Comparison of ENCODE assay signal across 13 mouse cellular contexts in genomic region chr2:31267447-31267846, GRCm38 (mm10). TPM values are rescaled to one million over a fixed set of nuclear protein-coding genes. Genes with fewer than 3 reads are reported as not detected.
DNase-seq lines count a peak whose midpoint lies in the region; ATAC-seq and TF ChIP-seq lines count a peak whose summit lies in the region.
"Had no signal": no experiment of that assay in that cellular context is flagged by ENCODE, and none has a peak within 500 bp of the region (broad histone marks: within the 10 kb centered on the region; RNA-seq: fewer than 3 reads in every experiment).

No protein-coding gene starts in this region.

- no peaks in the 10 kb centered on the region for H3K27me3 ChIP-seq in hindbrain, embryonic 15.5 days

- 25% methylated on average over 6 of the region's 6 CpGs for WGBS in hindbrain, embryonic 15.5 days

- H3K4me1 ChIP-seq in hindbrain, embryonic 15.5 days (replicated peaks): peaks cover 69% of the 10 kb centered on the region

- H3K9ac ChIP-seq in hindbrain, embryonic 15.5 days: no peak overlapping the region

- H3K4me2 ChIP-seq in hindbrain, embryonic 15.5 days: no peak overlapping the region

- H3K27ac ChIP-seq in layer of hippocampus, adult 2 months: peak overlapping the region; percentile 36; the same call in 1 of the 2 replicates
- peak overlapping the region; percentile 18; the same call in 1 of the 2 replicates for H3K27ac ChIP-seq in hindbrain, embryonic 15.5 days (replicated peaks)

- H3K36me3 ChIP-seq in hindbrain, embryonic 15.5 days: 0 out of 2 replicates have a peak, but pooled peaks cover 3% of the 10 kb centered on the region

- H3K4me3 ChIP-seq in layer of hippocampus, adult 2 months: no peak overlapping the region
- H3K4me3 ChIP-seq in hindbrain, embryonic 15.5 days: no peak overlapping the region

- no peak for TF ChIP-seq CTCF in layer of hippocampus, adult 2 months (conservative IDR thresholded peaks at IDR 0.05)

- ATAC-seq in hindbrain, embryonic 15.5 days (ENCODE audit: low FRiP score, low read depth): peak; percentile 13; the same call in 1 of the 2 replicates
- ATAC-seq: inflammation-experienced regulatory T-cells, adult 6 months had no signal

- DNase-seq in cerebellum, postnatal 10 days: peak; percentile 51 to 55
- DNase-seq in cerebellum, postnatal 4 days (ENCODE audit: low spot score in 2 of 2): no peak
- no peak for DNase-seq in layer of hippocampus, adult 2 months (ENCODE audit: low spot score in 2 of 2)
- DNase-seq in layer of hippocampus, adult 11-12 months (ENCODE audit: low spot score): no peak
- DNase-seq in retina, embryonic 14.5 days (ENCODE audit: low spot score): peak; percentile 79
- DNase-seq in gastrocnemius, postnatal 4 days (ENCODE audit: low spot score in 2 of 2): no peak
- no peak for DNase-seq in adrenal gland, postnatal 4 days (ENCODE audit: low spot score in 2 of 2)
- DNase-seq: liver; lung, postnatal 36 days; spleen, adult 18-20 months; thymus, adult 2 months had no signal

- H3K9me3 ChIP-seq in hindbrain, embryonic 15.5 days: no peaks in the 10 kb centered on the region

RNA-seq across cellular contexts. Expression of gene Ncs1, which starts 21.8 kb away (rescaled TPM):
- total RNA-seq in layer of hippocampus, adult 2 months (2021): 100 to 1,000 TPM; 285 to 294 TPM
- polyA plus RNA-seq in hindbrain, embryonic 15.5 days (2015; fragmentation: Nextera tagmentation; extraction: Ambion mirVana): 168 and 183 TPM in 2 replicates
- total RNA-seq in gastrocnemius, postnatal 4 days (2021): 10 to 100 TPM; 28.9 to 34.5 TPM
- total RNA-seq in adrenal gland, postnatal 4 days (2021): 10 to 100 TPM in 1 of 2 experiments, 1 to 10 TPM in 1; 8.0 to 15.4 TPM

RNA-seq across cellular contexts. Expression of gene Hmcn2, which starts 46.8 kb away (rescaled TPM):
- under 1 TPM; 0.32 to 0.51 TPM for total RNA-seq in layer of hippocampus, adult 2 months (2021)
- 0.24 and 0.27 TPM in 2 replicates for polyA plus RNA-seq in hindbrain, embryonic 15.5 days (2015; fragmentation: Nextera tagmentation; extraction: Ambion mirVana)
- 10 to 100 TPM; 45.3 to 47.6 TPM for total RNA-seq in gastrocnemius, postnatal 4 days (2021)
- total RNA-seq in adrenal gland, postnatal 4 days (2021): 1 to 10 TPM; 2.7 TPM

Comparison
In these comparisons a context has a peak if more than half of its experiments do, and no peak if none do; other contexts are left out.
1. DNase-seq: peak in cerebellum, postnatal 10 days (2 of 2) and retina, embryonic 14.5 days (single experiment); none in cerebellum, postnatal 4 days (0 of 2), layer of hippocampus, adult 2 months (0 of 2), layer of hippocampus, adult 11-12 months (single experiment), gastrocnemius, postnatal 4 days (0 of 2) and adrenal gland, postnatal 4 days (0 of 2).
2. RNA of gene Ncs1, which starts 21.8 kb away (total RNA-seq): 285 to 294 TPM in layer of hippocampus, adult 2 months; 28.9 to 34.5 TPM in gastrocnemius, postnatal 4 days and 8.0 to 15.4 TPM in adrenal gland, postnatal 4 days; every median in the first group is over 4 times any median in the second.
3. RNA of gene Hmcn2, which starts 46.8 kb away (total RNA-seq): 45.3 to 47.6 TPM in gastrocnemius, postnatal 4 days; 2.7 TPM in adrenal gland, postnatal 4 days and 0.32 to 0.51 TPM in layer of hippocampus, adult 2 months; every median in the first group is over 10 times any median in the second.